Mouse (Mus musculus): ENCODE results near the gene Galnt6. TPM values are rescaled to one million over a fixed set of nuclear protein-coding genes. Genes with fewer than 3 reads are reported as not detected.
A peak's percentile ranks its signal among the peaks of the same experiment; 100 is the strongest.

The Galnt6 gene
- polyA plus RNA-seq, 1 experiment from 2014 or later, result 0.16 TPM

DNA sequence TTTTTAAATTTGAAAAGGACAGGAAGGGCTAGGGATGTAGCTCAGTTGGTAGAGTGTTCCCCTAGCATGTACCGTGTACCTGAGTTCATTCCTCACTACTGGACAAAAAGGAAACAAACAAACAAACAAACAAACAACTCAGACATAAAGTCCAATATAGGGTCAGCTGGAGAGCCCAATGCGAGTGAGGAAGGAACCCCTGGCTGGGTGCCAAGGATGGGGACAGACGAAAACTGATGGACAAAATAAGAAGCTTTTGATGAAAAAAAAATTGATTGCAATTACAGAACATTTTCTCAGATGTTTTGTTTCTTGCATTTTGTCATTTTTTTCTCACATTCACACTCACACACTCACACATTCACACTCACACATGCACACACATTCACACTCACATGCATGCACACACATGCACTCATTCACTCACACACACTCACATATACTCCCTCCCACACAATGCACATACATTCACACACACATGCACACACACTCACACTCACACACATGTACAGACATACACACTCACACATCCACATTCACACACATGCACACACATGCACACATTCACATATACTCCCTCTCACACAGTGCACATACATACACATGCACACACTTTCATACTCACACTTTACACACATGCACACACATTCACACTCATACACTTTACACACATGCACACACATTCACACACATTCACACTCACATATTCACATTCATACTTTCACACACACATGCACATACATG is 26.9 kb upstream of the Galnt6 start:
- no peaks in the 10 kb centered on the region for H3K36me3 ChIP-seq (ENCODE audit: control insufficient read depth, insufficient read depth, low read length)
- no peak for ATAC-seq (ENCODE audit: low FRiP score, low TSS enrichment)
- H3K4me2 ChIP-seq (replicated peaks; ENCODE audit: low read depth, low read length), result no peak overlapping the region
- H3K4me1 ChIP-seq (ENCODE audit: control insufficient read depth, insufficient read depth, low read length), result peaks cover 4% of the 10 kb centered on the region
- no peak overlapping the region for H3K27ac ChIP-seq (ENCODE audit: low read depth, low read length)
- no peak overlapping the region for H3K9ac ChIP-seq (ENCODE audit: low read depth, low read length)
- H3K27me3 ChIP-seq (ENCODE audit: control insufficient read depth, insufficient read depth, low read length), result no peaks in the 10 kb centered on the region
- no peak overlapping the region for H3K4me3 ChIP-seq (ENCODE audit: low read length)
- no peaks in the 10 kb centered on the region for H3K9me3 ChIP-seq (ENCODE audit: control insufficient read depth, low read length)
- WGBS, result 64% methylated on average over 3 of the region's 3 CpGs

DNA sequence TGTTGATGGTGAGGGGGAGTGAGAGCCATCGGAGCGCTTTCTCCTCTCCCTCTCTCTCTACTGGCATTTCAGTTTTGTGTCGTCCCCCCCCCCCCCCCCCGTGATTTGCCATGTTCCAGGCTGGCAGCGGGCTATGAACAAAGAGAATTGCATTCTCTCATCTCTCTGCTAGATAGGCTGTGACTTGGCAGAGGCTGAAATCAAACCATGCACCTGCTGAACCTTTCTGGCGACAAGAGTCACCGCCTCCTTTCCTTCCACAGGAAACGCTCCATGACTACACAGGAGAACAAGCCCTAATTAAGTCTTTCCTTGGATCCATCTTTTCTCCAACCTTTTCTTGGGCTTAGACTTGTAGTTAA is 26.3 kb upstream of the Galnt6 start:
- H3K9ac ChIP-seq (ENCODE audit: low read depth, low read length), result no peak overlapping the region
- H3K9me3 ChIP-seq (ENCODE audit: control insufficient read depth, low read length), result no peaks in the 10 kb centered on the region
- no peak for ATAC-seq (ENCODE audit: low FRiP score, low TSS enrichment)
- peak overlapping the region; percentile 26 for H3K4me2 ChIP-seq (replicated peaks; ENCODE audit: low read depth, low read length)
- H3K27me3 ChIP-seq (ENCODE audit: control insufficient read depth, insufficient read depth, low read length), result no peaks in the 10 kb centered on the region
- 14% methylated on average over 6 of the region's 8 CpGs for WGBS
- H3K4me1 ChIP-seq (ENCODE audit: control insufficient read depth, insufficient read depth, low read length), result peaks cover 4% of the 10 kb centered on the region
- no peaks in the 10 kb centered on the region for H3K36me3 ChIP-seq (ENCODE audit: control insufficient read depth, insufficient read depth, low read length)
- H3K4me3 ChIP-seq (ENCODE audit: low read length), result no peak overlapping the region
- no peak overlapping the region for H3K27ac ChIP-seq (ENCODE audit: low read depth, low read length)

DNA sequence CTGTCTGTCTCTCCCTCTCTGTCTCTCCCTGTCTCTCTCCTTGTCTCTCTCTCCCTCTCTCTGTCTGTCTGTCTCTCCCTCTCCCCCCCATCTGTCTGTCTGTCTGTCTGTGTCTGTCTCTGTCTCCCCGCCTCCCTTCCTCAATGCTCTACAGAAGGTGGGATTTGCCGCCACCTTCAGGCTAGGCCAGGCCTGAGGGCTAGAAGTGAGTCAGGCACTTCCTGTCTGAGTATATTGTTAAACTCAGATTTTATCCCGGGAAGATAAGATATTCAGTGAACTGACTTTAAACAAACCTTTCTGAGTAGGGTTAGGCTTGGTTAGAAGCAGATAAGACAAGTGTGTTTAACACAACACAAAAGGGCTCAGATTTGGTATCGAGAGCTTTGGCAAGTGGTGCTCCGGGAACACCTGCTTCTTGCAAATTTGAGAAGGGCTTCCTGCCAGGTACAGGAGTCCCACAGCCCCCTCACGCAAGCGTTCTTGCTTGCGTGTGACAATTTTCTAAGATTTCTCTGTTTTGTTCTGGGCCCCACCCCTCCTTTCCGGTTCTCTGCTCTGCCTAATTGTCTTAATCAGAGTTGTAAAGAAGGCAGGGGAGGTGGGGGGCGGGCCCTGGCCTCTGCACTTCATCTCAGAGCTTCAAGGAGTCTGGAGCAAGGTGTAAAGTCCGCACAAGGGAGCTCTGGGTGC is 25.8 kb upstream of the Galnt6 start:
- Histone ChIP-seq H3K4me3 (ENCODE audit: low read length) (no peak overlapping the region), H3K9me3 (ENCODE audit: control insufficient read depth, low read length) (no peaks in the 10 kb centered on the region), H3K27me3 (ENCODE audit: control insufficient read depth, insufficient read depth, low read length) (no peaks in the 10 kb centered on the region), H3K9ac (ENCODE audit: low read depth, low read length) (no peak overlapping the region), H3K36me3 (ENCODE audit: control insufficient read depth, insufficient read depth, low read length) (no peaks in the 10 kb centered on the region), H3K4me1 (ENCODE audit: control insufficient read depth, insufficient read depth, low read length) (peaks cover 4% of the 10 kb centered on the region), H3K27ac (ENCODE audit: low read depth, low read length) (no peak overlapping the region), H3K4me2 (replicated peaks; ENCODE audit: low read depth, low read length) (peak overlapping the region; percentile 26)
- ATAC-seq (ENCODE audit: low FRiP score, low TSS enrichment), result no peak
- 8% methylated on average over 11 of the region's 11 CpGs for WGBS

DNA sequence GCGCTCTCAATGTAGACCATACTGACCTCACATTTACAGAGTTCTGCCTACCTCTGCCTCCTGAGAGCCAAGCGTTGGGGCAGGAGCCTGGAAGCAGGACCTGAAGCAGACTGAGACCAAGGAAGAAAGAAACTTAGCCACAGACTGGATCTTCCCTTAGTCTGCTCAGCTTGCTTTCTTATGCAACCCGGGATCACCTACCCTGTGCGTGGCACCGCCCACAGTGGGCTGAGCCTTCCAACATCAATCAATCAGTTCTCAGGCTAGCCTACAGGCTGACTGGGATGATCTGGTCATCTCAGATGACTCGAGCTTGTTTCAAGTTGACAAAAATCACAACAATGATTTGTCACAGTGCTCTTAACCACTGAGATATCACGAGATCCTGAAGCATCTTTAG is 24.9 kb upstream of the Galnt6 start:
- no peak overlapping the region for H3K4me2 ChIP-seq (replicated peaks; ENCODE audit: low read depth, low read length)
- no peaks in the 10 kb centered on the region for H3K9me3 ChIP-seq (ENCODE audit: control insufficient read depth, low read length)
- ATAC-seq (ENCODE audit: low FRiP score, low TSS enrichment), result no peak
- H3K27ac ChIP-seq (ENCODE audit: low read depth, low read length), result no peak overlapping the region
- no peak overlapping the region for H3K9ac ChIP-seq (ENCODE audit: low read depth, low read length)
- 34% methylated on average over 7 of the region's 7 CpGs for WGBS
- no peak overlapping the region for H3K4me3 ChIP-seq (ENCODE audit: low read length)
- no peaks in the 10 kb centered on the region for H3K27me3 ChIP-seq (ENCODE audit: control insufficient read depth, insufficient read depth, low read length)
- no peaks in the 10 kb centered on the region for H3K36me3 ChIP-seq (ENCODE audit: control insufficient read depth, insufficient read depth, low read length)
- H3K4me1 ChIP-seq (ENCODE audit: control insufficient read depth, insufficient read depth, low read length), result peaks cover 4% of the 10 kb centered on the region

DNA sequence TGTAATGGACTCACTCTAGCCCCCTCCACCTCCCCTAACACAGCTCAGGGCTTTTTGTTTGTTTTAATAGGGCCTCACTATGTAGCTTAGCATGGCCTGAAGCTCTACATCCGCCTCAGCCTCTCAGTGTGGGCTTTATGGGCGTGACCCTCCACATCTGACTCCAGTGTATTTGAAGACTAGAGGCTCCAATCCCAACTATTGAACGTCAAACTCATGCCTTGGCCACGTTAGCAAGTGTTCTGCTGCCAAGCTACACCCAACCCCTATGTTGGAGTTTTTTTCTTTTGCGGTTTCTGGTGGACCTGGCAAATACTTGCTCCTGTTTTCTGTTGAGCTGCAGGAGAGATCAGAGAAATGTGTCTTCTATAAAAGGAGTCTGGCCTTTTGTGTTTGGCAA is 23.9 kb upstream of the Galnt6 start:
- Histone ChIP-seq H3K9me3 (ENCODE audit: control insufficient read depth, low read length) (no peaks in the 10 kb centered on the region), H3K27ac (ENCODE audit: low read depth, low read length) (no peak overlapping the region), H3K36me3 (ENCODE audit: control insufficient read depth, insufficient read depth, low read length) (no peaks in the 10 kb centered on the region), H3K9ac (ENCODE audit: low read depth, low read length) (no peak overlapping the region), H3K27me3 (ENCODE audit: control insufficient read depth, insufficient read depth, low read length) (no peaks in the 10 kb centered on the region), H3K4me3 (ENCODE audit: low read length) (no peak overlapping the region), H3K4me2 (replicated peaks; ENCODE audit: low read depth, low read length) (no peak overlapping the region), H3K4me1 (ENCODE audit: control insufficient read depth, insufficient read depth, low read length) (peaks cover 4% of the 10 kb centered on the region)
- 69% methylated on average over 5 of the region's 5 CpGs for WGBS
- no peak for ATAC-seq (ENCODE audit: low FRiP score, low TSS enrichment)

DNA sequence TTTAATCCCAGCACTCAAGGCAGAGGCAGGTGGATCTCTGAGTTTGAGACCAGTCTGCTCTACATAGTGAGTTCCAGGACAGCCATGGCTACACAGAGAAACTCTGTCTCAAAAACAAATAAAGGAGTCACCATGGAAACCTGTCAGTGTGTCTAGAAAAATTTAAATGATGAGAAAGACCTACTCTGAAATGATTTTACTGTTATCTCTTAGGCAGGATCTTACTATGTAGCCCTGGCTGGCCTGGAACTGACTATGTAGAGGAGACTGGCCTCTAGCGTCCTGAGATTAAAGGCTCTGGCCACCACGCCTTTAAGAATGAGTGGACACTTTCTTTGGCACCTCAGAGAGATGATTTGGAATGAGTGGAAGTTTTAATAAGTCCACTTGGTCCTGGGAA is 23.3 kb upstream of the Galnt6 start:
- Histone ChIP-seq H3K27ac (ENCODE audit: low read depth, low read length) (no peak overlapping the region), H3K36me3 (ENCODE audit: control insufficient read depth, insufficient read depth, low read length) (no peaks in the 10 kb centered on the region), H3K4me1 (ENCODE audit: control insufficient read depth, insufficient read depth, low read length) (peaks cover 10% of the 10 kb centered on the region), H3K4me3 (ENCODE audit: low read length) (no peak overlapping the region), H3K9me3 (ENCODE audit: control insufficient read depth, low read length) (no peaks in the 10 kb centered on the region), H3K4me2 (replicated peaks; ENCODE audit: low read depth, low read length) (no peak overlapping the region), H3K27me3 (ENCODE audit: control insufficient read depth, insufficient read depth, low read length) (no peaks in the 10 kb centered on the region), H3K9ac (ENCODE audit: low read depth, low read length) (no peak overlapping the region)
- no peak for ATAC-seq (ENCODE audit: low FRiP score, low TSS enrichment)
- 84% methylated on average over 2 of the region's 2 CpGs for WGBS

DNA sequence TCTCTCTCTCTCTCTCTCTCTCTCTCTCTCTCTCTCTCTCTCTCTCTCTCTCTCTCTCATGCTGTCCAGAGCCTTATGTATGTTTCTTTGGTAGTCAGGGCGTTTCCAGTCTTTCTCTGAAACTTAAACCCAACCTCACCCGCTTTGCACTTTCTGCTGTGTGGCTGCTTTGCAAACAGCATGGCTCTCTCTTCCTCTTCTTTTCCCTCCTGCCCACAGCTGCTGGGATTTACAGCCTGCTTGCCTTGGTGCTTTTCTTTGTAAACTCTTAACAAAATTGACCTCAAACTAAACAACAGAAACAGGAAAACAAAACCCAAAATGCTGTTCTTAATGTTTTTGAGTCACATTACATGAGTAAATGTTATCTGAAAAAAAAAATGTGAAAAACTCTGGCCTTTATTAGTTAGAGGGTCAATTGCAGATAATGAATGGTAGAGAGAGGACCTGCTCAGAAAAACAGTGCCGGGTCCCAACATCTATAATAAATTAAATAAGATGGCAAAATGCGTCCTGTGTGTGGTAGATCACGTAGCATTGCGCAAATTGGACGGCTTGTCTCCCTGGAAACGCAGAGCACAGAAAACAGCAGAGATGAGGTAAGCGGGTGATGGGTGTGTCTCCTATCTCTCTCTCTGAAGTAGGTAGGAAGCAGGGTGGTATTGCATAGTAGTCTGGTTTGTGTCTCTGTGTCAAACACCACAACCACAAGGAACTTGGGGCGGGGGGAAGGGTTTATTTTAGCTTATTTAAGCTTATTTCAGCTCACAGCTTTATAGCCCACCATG is 20.8 kb upstream of the Galnt6 start:
- peaks cover 7% of the 10 kb centered on the region for H3K4me1 ChIP-seq (ENCODE audit: control insufficient read depth, insufficient read depth, low read length)
- whole genome bisulfite sequencing, result 72% methylated on average over 10 of the region's 10 CpGs
- no peaks in the 10 kb centered on the region for H3K9me3 ChIP-seq (ENCODE audit: control insufficient read depth, low read length)
- H3K4me2 ChIP-seq (replicated peaks; ENCODE audit: low read depth, low read length), result no peak overlapping the region
- no peak overlapping the region for H3K4me3 ChIP-seq (ENCODE audit: low read length)
- H3K36me3 ChIP-seq (ENCODE audit: control insufficient read depth, insufficient read depth, low read length), result no peaks in the 10 kb centered on the region
- no peak for ATAC-seq (ENCODE audit: low FRiP score, low TSS enrichment)
- H3K27ac ChIP-seq (ENCODE audit: low read depth, low read length), result no peak overlapping the region
- no peaks in the 10 kb centered on the region for H3K27me3 ChIP-seq (ENCODE audit: control insufficient read depth, insufficient read depth, low read length)
- no peak overlapping the region for H3K9ac ChIP-seq (ENCODE audit: low read depth, low read length)

DNA sequence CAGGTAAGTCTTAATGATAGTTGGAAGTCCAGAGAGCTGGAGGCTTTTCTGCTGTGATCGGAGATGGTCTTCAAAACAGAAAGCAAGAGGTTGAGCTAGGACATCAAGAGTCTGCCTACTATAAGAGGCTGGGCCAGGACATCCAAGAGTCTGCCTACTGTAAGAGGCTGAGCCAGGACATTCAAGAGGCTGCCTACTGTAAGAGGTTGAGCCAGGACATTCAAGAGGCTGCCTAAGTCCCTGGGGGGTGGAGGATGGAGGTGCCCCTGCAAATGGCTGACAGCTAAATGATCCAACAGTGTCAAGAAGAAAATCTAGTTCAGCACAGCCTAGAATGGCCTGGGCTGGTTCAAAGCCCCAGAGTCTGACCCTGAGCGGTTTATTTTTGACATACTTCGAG is 19.4 kb upstream of the Galnt6 start:
- ATAC-seq (ENCODE audit: low FRiP score, low TSS enrichment), result no peak
- WGBS, result 90% methylated on average over 3 of the region's 3 CpGs
- no peak overlapping the region for H3K27ac ChIP-seq (ENCODE audit: low read depth, low read length)
- H3K9ac ChIP-seq (ENCODE audit: low read depth, low read length), result no peak overlapping the region
- H3K9me3 ChIP-seq (ENCODE audit: control insufficient read depth, low read length), result no peaks in the 10 kb centered on the region
- no peaks in the 10 kb centered on the region for H3K27me3 ChIP-seq (ENCODE audit: control insufficient read depth, insufficient read depth, low read length)
- 0 out of 2 replicates have a peak, but pooled peaks cover 6% of the 10 kb centered on the region for H3K4me1 ChIP-seq (ENCODE audit: control insufficient read depth, insufficient read depth, low read length)
- no peak overlapping the region for H3K4me2 ChIP-seq (replicated peaks; ENCODE audit: low read depth, low read length)
- H3K36me3 ChIP-seq (ENCODE audit: control insufficient read depth, insufficient read depth, low read length), result no peaks in the 10 kb centered on the region
- no peak overlapping the region for H3K4me3 ChIP-seq (ENCODE audit: low read length)
